Mouse (Mus musculus): Measurements from ENCODE around the gene Snx8. TPM values are rescaled to one million over a fixed set of nuclear protein-coding genes. Genes with fewer than 3 reads are reported as not detected.

The Snx8 gene
- polyA plus RNA-seq, 1 experiment = 26.3 TPM

DNA sequence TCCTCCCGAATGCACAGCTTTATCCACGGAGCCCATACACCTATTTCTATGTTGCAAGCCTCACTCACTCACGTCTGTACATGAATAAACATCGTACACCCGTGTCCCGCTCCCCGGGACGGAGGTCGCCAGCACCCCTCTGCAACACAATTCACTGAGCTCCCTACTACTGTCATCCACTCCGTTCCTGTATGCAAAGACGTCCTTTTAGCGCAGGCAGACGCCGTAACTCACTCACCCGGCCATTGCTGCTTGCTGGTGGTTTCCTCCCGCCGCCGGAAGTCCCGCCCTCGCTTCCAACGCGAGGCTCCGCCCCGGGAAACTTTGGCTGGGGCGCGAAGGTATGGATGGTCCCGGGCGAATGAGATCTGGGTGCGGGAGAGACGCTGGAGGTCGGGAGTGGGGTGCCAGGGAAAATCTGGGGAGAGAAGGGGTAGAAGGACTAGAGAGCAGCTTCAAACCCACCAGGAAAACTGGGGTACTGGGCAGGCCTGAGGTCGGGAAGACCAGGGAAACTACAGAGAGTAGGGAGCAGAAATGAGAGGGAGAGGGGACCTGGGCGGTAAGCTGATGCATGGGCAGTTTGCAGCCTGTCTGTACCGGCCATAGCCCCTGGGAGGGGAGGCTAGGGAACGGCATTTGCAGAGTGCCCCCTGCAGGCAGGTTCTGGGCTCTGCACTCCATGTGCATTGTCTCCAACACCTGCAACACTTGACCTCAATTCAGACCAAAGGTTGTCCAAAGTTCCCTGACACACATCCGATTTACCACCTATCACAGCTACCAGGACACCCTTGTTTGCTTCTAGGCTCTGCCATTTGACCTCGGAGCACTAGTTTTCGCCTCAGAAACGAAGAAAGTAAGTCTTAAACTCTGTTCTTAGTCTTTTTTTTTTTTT lies 57.2 kb downstream of the Snx8 start, which contains the start of gene Mrm2:
Mrm2 (minus strand) TSS at position 284 of the 898 bp plus-strand sequence.
- Histone ChIP-seq H3K27ac (ENCODE audit: control insufficient read depth, insufficient read depth, low read depth, low read length, poor library complexity) (peak within 1 kb of the TSS; percentile 67), H3K4me1 (ENCODE audit: control insufficient read depth, insufficient read depth, low read length) (peaks cover 1% of the 10 kb centered on the region; the same call in 1 of the 2 replicates), H3K4me3 (replicated peaks; ENCODE audit: control insufficient read depth, low read depth, low read length) (peak within 1 kb of the TSS; percentile 96)
- WGBS = 2% methylated on average over 39 of the region's 39 CpGs
- peak; percentile 91 for TF ChIP-seq CTCF (IDR thresholded peaks at IDR 0.05; ENCODE audit: control insufficient read depth, insufficient read depth, low read length)
- peak; percentile 49; the same call in 1 of the 2 replicates for TF ChIP-seq POLR2A (IDR thresholded peaks at IDR 0.05; ENCODE audit: borderline replicate concordance, control insufficient read depth, low read depth, low read length)

DNA sequence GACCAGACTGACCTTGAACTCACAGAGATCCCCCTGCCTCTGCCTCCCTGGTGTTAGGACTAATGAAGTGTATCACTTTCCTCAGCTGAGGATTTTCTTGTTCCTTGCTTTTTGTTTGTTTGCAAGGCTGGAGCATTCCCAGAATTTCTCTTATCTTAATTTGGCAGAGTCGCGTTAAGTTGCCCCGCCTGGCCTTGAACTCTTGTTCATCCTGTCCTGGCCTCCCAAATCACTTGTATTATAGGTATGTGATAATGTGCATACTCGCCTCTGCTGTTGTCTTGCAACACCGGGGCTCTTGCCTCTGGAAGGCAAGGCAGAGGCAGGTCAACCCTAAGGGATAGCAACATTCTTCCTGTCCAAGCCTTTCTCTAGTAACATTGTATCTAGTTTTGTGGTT lies 65.0 kb downstream of the Snx8 start:
- H3K4me1 ChIP-seq (ENCODE audit: control insufficient read depth, insufficient read depth, low read length) = no peaks in the 10 kb centered on the region; the same call in 1 of the 2 replicates
- H3K27ac ChIP-seq (ENCODE audit: control insufficient read depth, insufficient read depth, low read depth, low read length, poor library complexity) = no peak overlapping the region
- TF ChIP-seq CTCF (IDR thresholded peaks at IDR 0.05; ENCODE audit: control insufficient read depth, insufficient read depth, low read length) (no peak), POLR2A (IDR thresholded peaks at IDR 0.05; ENCODE audit: borderline replicate concordance, control insufficient read depth, low read depth, low read length) (no peak)
- WGBS = 73% methylated on average over 5 of the region's 5 CpGs
- H3K4me3 ChIP-seq (replicated peaks; ENCODE audit: control insufficient read depth, low read depth, low read length) = no peak overlapping the region

DNA sequence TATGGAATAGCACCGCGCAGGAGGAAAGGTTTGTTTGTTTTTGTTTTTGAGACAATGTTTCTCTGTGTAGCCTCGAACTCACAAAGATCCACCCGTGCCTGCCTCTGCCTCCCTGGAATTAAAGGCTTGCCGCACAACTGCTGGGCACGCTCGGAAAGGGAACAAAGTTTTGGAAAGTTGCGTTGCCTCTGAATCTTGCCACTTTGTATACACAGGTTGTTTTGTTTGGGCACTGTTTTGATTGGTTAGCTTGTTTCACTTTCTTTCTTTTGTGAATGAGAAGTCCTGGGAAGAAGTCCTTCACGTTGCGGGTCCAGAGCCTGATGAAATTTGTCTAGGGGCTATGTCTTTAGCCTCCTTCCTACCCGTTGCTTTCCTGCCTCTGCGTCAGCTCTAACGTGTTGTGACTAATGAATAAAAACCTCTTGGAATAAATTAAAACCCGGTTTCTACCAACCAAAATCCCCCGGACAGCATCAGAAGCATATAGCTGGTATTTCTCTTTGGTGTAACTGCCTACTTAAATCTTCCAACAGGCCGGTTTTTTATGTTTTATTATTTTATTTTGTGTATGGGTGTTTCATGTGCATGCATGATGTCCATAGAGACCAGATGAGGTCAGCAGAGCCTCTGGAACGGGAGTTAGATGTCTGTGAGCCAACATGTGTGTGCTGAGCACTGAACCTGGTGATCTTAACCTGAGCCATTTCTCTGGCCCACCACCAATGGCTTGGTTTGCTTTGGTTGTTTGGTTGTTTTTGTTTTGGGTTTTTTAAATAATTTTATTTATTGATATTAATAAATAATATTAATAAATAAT lies 67.1 kb downstream of the Snx8 start:
- TF ChIP-seq POLR2A (IDR thresholded peaks at IDR 0.05; ENCODE audit: borderline replicate concordance, control insufficient read depth, low read depth, low read length) (no peak), CTCF (IDR thresholded peaks at IDR 0.05; ENCODE audit: control insufficient read depth, insufficient read depth, low read length) (no peak)
- WGBS = under 1% methylated on average over 17 of the region's 17 CpGs
- no peaks in the 10 kb centered on the region; the same call in 1 of the 2 replicates for H3K4me1 ChIP-seq (ENCODE audit: control insufficient read depth, insufficient read depth, low read length)
- H3K27ac ChIP-seq (ENCODE audit: control insufficient read depth, insufficient read depth, low read depth, low read length, poor library complexity) = peak overlapping the region; percentile 88
- H3K4me3 ChIP-seq (replicated peaks; ENCODE audit: control insufficient read depth, low read depth, low read length) = peak overlapping the region; percentile 90

DNA sequence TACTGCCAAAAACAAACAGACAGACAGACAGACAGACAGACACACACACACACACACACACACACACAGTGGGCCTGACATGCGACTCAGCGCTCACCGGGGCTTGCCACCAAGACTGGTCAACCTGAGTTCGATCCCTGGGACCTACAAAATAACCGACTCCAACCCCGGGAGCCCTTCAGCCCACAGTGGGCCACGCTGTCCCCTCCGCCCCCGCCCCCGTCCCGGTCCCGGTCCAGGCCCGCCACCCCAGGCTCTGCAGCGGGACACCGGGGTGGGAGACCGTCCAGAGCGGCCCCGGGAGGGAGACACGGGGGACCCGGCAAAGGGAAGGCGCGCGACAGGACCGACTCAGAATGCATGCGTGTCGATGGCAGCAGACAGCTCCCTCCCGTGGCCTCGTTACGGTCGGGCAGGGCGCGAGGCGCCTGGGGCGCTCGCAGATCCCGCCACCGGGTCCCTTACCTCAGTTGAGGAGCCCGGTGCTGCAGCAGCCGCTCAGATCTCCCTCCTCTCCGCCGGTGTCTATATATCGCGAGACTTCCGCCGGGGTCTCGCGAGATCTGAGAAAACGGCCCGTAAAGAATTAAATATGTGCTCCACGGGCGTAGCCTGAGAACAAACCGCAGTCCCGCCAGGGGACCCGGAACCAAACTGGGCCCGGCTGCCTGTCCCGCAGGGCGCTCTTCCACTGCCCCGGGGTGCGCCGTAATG lies 67.9 kb downstream of the Snx8 start, which contains the start of the genes Mad1l1 and Nudt1:
Mad1l1 (minus strand) TSS at position 511 of the 714 bp plus-strand sequence.
Nudt1 (plus strand) TSS at position 615 of the 714 bp plus-strand sequence.
- Histone ChIP-seq H3K27ac (ENCODE audit: control insufficient read depth, insufficient read depth, low read depth, low read length, poor library complexity) (peak within 1 kb of the TSS; percentile 88), H3K4me3 (replicated peaks; ENCODE audit: control insufficient read depth, low read depth, low read length) (peak within 1 kb of the TSS; percentile 90), H3K4me1 (ENCODE audit: control insufficient read depth, insufficient read depth, low read length) (no peaks in the 10 kb centered on the region; the same call in 1 of the 2 replicates)
- TF ChIP-seq CTCF (IDR thresholded peaks at IDR 0.05; ENCODE audit: control insufficient read depth, insufficient read depth, low read length) (peak; percentile 33; the same call in 1 of the 2 replicates), POLR2A (IDR thresholded peaks at IDR 0.05; ENCODE audit: borderline replicate concordance, control insufficient read depth, low read depth, low read length) (peak; percentile 84; the same call in 1 of the 2 replicates)
- under 1% methylated on average over 60 of the region's 60 CpGs for WGBS

DNA sequence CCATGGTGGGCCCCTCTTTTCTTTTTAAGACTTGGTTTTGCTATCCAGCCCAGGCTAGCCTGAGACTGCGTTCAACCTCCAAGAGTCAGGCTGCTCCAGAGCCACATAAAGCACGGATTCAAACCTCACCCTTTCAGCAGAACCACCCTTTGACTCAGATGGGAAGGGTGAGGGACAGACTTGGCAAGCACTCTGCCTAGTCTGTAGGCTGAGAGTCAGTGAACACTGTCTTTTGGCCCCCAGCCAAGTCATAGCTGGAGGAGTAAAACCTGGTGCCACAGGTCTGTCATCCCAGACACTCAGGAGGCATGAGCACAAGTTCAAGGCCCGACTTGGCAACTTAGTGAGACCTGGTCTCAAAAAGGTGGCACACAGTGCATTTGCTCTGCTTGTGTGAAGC lies 72.3 kb downstream of the Snx8 start:
- TF ChIP-seq POLR2A (IDR thresholded peaks at IDR 0.05; ENCODE audit: borderline replicate concordance, control insufficient read depth, low read depth, low read length) = no peak
- TF ChIP-seq CTCF (IDR thresholded peaks at IDR 0.05; ENCODE audit: control insufficient read depth, insufficient read depth, low read length) = no peak
- H3K4me1 ChIP-seq (ENCODE audit: control insufficient read depth, insufficient read depth, low read length) = no peaks in the 10 kb centered on the region; the same call in 1 of the 2 replicates
- 81% methylated on average over 3 of the region's 3 CpGs for WGBS
- no peak overlapping the region for H3K27ac ChIP-seq (ENCODE audit: control insufficient read depth, insufficient read depth, low read depth, low read length, poor library complexity)
- no peak overlapping the region for H3K4me3 ChIP-seq (replicated peaks; ENCODE audit: control insufficient read depth, low read depth, low read length)

DNA sequence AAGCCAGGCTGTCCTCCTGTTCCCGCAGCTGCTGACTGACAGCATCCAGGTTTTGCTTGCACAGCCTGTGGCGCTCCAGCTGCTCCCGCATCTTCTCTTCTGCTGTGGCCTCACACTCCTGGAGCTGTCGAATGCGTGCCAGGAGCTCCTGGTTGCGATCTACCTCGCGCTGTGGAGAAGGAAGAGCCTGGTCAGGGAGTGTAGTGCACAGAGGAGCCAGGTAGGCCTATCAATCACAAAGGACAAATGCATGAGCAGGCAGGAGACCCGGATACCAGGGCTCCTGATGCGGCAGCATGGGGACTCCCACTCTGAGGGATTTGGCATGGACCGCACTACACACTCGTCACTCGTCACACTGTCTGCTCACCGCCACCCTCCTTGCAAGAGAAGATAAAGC lies 81.5 kb downstream of the Snx8 start:
- no peaks in the 10 kb centered on the region; the same call in 1 of the 2 replicates for H3K4me1 ChIP-seq (ENCODE audit: control insufficient read depth, insufficient read depth, low read length)
- no peak overlapping the region for H3K4me3 ChIP-seq (replicated peaks; ENCODE audit: control insufficient read depth, low read depth, low read length)
- 96% methylated on average over 14 of the region's 14 CpGs for WGBS

DNA sequence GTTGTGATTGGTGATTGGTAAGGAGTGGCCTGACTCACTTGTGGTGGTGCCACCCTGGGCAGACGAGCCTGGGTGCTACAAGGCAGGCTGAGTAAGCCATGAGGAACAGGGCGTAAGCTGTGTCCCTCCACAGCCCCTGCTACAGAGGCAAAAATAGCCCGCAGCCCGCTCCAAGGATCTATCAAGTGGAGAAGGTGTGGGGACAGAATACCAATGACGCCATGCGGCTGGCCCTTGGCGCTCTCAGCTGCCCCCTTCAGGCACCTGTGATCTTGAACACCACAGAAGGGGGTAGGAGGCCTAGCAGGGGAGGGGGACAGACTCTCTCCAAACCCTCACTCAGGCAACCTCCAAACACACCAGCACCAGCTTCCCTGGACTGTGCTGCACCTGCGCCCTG lies 83.0 kb downstream of the Snx8 start:
- H3K27ac ChIP-seq (ENCODE audit: control insufficient read depth, insufficient read depth, low read depth, low read length, poor library complexity) = no peak overlapping the region
- no peak for TF ChIP-seq CTCF (IDR thresholded peaks at IDR 0.05; ENCODE audit: control insufficient read depth, insufficient read depth, low read length)
- TF ChIP-seq POLR2A (IDR thresholded peaks at IDR 0.05; ENCODE audit: borderline replicate concordance, control insufficient read depth, low read depth, low read length) = no peak
- H3K4me3 ChIP-seq (replicated peaks; ENCODE audit: control insufficient read depth, low read depth, low read length) = no peak overlapping the region
- no peaks in the 10 kb centered on the region; the same call in 1 of the 2 replicates for H3K4me1 ChIP-seq (ENCODE audit: control insufficient read depth, insufficient read depth, low read length)
- 91% methylated on average over 8 of the region's 8 CpGs for WGBS

More for the DNA sequence above, 81.5 kb downstream of the Snx8 start:
- no peak overlapping the region for H3K27ac ChIP-seq (ENCODE audit: control insufficient read depth, insufficient read depth, low read depth, low read length, poor library complexity)
- TF ChIP-seq POLR2A (IDR thresholded peaks at IDR 0.05; ENCODE audit: borderline replicate concordance, control insufficient read depth, low read depth, low read length) (no peak), CTCF (IDR thresholded peaks at IDR 0.05; ENCODE audit: control insufficient read depth, insufficient read depth, low read length) (no peak)
